Mouse (Mus musculus) cerebellum, adult 18-20 months (tissue): ENCODE data around the gene St8sia6.
"Not testable (repeated sequence)": the region's sequence is repeated elsewhere in the genome, so short reads cannot be mapped to it uniquely, and the experiment has no call there.

Source experiments
- DNase-seq, 2 experiments: peaks; one replicate each; pipeline ENCODE4 v3.0.0; 2021

The St8sia6 gene

DNA sequence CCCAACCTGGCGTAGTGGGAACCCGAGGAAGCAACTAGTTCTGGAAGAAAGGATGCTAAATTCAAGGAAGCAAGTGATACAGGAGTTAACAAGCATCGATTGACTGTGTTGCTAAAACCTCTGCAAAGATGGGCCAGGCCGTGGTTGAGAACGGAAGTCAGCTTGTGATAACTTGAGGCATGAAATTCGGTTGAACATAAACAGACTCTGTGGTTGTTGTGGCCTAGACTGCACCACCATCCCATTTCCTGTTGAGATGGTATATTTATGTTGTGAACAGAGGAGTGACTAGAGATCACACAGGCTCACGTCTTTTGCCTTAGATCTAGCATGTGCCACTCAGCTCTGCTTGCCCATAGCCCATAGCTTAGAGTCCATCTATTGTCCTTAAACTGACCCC is 36.5 kb downstream of the St8sia6 start:
- DNase-seq, result no peak

DNA sequence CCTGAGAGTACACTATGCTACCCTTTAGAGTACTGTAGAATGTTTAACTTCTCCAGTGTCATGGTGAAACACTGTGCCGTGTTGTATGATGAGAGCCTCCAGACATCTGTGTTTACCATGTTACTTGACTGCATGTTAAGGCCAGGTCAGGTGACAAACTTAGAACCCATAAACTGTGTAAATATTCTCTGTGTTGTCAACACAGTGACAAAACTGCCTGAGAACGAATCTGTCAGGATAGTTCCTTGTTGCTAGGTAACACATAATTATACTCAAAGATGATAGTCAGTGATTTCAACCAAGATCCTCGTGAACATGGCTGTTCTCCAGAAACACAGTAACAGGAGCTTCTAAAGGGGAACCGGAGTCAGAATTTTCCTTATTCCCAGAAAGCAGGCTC is 38.1 kb downstream of the St8sia6 start:
- DNase-seq, result no peak

DNA sequence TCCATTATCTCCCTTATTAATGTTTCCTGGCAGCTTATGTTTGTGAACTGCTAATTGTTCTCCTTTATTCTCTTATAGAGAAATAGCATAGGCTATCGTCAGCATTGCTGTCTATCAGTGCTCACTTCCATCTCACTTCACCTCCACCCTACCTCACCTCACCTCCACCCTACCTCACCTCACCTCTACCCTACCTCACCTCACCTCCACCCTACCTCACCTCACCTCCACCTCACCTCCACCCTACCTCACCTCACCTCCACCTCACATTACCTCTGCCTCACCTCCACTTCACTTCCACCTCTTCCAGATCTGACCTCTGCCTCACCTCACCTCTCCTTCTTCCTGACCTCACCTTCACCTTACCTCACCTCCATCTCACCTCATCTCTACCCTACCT is 42.2 kb downstream of the St8sia6 start:
- no peak for DNase-seq

DNA sequence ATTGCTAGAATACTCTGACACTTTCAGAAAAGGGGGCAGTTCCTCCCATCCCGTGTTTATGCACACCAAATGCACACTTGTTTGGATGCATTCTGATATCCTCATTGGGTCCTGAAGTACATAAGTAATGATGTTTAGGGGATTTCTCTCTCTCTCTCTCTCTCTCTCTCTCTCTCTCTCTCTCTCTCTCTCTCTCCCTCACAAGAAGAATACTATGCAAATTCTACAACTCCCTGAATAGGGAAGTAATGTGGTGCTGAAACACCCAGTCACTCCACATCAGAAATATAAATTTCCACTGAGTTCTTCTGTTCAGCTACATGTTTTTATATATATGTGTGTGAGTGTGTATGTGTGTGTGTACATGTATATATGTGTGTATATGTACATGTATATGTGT is 43.1 kb downstream of the St8sia6 start:
- DNase-seq, result no peak

DNA sequence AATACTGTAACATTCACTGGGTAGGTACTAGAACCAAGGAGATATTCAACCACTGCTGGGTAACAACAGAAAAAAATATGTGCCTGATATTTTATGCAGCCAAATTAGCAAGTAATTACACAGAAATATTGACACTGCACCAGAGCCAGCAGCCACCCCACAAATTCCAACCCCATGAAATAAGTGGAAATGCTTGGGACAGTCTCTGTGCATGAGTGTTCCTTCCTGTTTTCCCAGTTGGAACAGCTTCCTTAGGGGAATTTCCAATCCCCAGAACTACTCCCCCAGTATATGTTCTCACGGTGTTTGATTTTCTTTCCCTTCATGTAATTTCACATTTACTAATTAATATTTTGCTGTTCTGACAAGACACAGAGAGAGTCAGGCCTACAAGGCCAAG is 43.8 kb downstream of the St8sia6 start:
- DNase-seq, result no peak

DNA sequence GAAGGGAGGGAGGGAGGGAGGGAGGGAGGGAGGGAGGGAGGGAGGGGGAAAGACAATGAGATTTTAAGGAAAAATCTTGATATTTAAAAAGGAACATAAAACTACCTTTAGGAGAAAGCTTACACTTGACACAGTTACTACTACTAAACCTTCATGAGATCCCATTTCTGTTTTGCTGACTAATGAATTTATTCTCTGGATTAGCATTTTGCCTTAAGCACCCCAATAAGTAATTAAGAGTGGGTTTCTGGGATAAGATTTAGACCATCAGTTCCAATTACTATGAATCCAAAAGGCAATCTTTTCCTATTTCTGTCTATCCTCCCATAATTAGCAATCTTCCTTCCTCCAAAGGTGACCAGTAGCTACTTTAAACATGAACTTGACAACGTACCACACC is 44.7 kb downstream of the St8sia6 start:
- no peak for DNase-seq

DNA sequence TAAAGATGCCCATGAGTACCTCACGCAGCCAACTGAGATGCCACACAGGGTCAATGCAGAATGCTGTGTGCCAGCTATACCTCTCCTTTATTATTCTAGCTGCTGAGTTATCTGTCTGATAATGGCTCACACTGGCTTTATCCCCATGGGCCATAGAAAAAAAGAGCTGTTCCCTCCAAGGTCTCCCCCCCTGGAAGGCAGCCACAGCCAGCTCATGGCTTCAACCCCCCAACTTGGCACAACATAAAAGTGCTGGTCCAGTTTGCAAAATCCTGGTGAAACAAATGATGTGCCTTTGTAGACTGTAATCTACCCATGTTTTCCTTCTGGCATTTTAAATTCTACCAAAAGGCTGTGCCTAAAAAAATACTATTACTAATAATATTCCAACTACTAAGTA is 46.3 kb downstream of the St8sia6 start:
- no peak for DNase-seq

DNA sequence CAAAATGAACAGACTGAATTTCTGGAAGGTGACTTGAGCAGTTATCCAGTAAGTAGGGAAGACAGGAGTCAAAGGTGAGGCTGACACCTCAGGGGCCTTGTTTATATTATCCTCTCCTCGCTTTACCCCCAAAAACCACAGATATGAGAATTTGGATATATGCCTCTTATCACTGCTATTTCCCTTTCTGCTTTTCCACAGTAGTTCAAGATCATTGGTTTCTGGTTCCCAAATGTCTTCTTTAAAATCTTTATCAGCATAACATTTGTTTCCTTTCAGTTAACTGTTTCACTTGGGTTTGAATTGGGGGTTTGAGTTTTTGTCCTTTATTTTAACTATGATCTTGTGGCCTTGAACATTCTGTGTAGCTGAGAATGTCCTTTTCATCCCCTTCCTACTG is 47.8 kb downstream of the St8sia6 start:
- DNase-seq, result no peak

DNA sequence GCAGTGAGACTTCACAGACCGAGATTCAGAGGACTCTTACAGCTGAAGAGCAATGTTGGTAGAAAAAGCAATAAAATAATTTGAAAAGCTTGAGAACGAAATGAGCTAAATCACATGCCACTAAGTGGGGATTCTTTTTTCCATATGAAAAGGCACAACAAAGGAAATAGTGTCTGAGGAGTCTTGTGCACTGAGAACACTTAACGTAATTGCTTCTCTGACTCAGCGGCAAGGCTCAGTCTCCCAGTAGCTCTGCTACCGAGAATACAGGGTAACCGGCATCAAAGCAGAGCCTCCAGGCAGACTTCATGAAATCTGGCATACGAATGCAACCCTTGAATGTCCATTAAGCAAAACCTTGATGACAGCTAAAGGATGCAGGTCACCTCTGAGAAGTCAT is 55.2 kb downstream of the St8sia6 start:
- no peak for DNase-seq

DNA sequence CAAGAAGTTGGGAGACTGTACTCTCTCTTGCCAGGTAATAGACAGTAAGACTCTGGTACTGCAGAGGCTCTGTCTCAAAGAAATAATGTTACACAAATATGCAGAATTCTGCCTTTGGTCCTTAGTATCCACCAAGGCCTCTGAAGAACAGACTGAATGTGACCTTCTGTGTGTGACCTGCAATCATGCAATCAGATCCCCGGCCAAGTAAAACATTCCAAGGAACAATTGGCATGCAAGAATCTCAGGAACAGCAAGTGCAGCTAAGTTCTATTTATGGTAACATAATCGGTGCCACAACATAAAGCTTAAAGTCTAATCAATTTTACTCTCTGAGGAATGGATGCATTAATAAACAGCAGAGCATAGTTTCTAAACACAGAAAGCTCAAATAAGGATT is 66.0 kb downstream of the St8sia6 start:
- DNase-seq, result no peak

DNA sequence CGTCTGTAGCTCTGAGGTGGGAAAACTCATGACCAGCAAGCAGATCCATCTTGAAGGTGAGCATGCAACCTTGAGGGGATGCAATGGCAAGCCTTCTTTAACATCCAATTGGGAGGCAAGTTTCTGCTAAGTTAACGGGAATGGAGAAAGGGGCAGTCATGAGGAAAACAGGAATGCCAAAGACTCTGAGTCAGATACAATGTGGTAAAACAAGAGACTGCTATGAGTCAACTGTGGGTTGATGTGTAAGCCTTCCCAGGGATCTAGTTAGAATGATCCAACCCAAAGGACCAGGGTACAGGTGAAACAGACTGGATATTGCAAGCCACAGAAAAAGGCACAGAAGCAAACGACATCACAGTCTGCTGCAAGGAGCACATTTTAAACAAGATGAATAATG is 68.3 kb downstream of the St8sia6 start:
- DNase-seq, result no peak

DNA sequence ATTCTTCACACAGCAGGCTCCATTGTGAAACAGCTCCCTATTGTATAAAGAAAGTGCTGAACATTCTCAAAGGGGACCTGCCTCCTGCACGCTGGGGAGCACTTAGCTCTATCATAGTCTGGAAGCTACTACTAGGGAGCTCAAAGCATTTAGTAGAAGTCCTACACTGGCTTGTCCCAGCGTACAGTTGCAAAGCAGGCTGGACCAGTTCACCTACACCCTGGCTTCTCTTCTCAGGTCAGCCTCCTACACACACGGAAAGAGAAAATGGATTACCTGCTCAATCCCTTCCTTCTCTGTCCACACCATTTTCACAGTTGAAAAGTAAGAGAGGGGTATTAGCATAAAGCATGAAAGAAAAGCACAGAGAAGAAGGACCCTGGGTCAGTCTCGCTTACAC is 71.6 kb downstream of the St8sia6 start:
- no peak for DNase-seq

DNA sequence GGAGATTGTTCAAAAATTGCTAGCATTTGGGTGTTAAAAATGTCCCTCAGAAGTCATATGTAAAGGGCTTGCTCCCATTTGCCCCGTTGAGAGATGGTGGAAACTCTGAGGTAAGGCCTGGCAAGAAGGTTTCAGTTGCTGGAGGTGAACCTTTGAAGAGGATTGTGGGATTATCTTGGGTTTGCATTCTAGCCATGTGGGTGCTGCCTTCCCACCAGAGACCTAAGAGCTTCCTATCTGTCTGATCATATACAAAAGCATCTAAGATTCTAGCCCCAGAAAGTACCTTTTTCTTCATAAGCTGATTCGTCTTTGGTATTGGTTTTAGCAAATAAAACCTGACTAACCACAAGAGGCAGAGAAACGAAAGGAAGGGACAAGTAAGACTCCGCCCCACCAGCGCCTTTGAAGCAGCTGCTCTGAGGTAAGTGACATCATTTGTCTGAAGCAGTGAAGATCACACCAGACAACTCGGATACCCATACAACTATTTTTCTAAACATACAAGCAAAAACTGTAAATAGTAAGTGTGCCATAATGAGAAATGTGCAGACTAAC is 75.2 kb downstream of the St8sia6 start:
- DNase-seq, result no peak

DNA sequence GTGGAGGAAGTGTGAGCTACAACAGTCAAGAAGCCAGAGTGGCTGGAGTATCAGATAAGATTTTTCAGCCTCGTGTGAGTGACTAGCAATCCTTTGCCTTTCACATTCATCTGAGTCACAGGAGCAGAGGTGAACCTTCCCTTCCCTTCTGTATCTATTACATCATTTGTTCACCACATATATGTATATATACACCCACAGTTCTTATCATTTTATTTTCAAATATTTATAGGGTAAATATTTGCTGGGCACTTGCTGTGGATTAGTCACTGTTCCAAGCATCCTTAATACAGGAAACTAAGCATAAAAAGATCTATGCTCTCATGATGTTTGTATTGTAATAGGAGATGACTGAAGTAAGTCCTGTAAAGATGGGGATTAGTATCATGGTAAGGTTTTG is 85.1 kb downstream of the St8sia6 start:
- DNase-seq, result no peak

DNA sequence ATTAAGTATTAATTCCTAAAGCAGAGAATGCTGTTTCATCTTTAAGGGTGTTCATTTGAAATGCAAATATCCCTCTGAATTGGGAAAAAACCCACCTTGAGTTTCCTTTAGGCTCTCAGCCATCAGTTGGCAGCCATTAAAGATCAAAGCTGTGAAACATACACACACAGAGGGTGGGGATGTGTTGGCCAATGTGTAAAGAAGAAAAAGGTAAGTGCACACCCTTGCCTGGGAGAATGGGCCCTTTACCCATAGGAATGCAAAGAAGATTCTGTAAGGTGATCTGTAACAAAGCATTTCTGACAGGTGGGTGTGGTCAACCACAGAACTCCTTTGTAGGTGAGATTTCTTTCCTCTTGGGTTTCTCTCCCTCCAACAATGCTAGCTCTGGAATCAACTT is 96.3 kb downstream of the St8sia6 start:
- no peak for DNase-seq

DNA sequence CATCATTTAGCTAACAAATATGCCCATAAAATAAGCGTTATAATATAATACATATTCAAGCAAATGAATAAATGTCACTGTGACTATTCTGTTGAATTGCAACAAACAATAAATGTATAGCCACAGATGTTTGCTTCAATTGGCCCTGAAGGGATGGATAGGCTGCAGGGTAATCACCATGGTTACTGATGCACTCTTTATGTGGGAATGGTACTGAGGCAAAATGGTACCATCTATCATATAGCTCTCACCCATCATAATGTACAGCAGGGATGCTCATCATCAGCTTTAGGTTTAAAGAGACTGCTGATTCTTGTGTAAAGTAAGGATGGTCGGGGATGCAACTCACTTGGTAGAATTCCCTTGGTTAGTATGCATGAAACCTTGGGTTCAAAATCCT is 99.4 kb downstream of the St8sia6 start:
- no peak for DNase-seq

DNA sequence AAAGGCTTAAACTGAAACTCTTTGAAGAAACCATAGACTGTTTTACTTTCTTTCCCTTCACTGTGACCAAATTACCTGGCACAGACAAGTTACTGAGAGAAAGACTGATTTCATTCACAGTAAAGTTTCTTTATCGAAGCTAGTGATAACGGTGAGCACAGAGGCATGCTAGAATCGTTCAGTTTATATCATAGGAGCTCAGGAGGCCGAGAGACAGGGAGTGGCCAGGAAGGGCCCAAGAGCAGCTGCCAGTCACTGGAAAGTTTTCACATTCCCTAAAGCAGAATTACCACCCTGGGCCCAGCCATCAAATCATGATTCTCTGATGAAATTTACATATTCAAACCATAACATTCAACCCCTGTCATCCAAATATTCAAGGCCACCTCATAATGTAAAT is 109.5 kb downstream of the St8sia6 start:
- no peak for DNase-seq

DNA sequence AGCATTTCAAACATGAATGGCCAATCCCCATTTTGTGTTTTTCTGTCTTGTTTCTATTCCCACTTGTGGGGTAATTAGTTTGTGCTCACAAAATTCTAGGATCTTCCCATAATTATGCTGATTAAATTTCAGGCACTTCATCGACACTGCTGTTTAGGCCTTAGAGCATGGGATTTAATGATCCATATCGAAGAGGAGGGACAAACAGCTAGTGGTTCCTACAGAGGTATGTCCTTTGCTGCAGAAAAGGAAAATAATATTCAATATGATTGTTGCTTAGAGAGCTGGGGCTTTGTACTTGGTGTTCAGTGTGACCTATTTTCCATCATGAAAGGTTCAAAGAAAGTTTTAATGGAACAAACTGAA is 110.7 kb downstream of the St8sia6 start:
- no peak for DNase-seq

DNA sequence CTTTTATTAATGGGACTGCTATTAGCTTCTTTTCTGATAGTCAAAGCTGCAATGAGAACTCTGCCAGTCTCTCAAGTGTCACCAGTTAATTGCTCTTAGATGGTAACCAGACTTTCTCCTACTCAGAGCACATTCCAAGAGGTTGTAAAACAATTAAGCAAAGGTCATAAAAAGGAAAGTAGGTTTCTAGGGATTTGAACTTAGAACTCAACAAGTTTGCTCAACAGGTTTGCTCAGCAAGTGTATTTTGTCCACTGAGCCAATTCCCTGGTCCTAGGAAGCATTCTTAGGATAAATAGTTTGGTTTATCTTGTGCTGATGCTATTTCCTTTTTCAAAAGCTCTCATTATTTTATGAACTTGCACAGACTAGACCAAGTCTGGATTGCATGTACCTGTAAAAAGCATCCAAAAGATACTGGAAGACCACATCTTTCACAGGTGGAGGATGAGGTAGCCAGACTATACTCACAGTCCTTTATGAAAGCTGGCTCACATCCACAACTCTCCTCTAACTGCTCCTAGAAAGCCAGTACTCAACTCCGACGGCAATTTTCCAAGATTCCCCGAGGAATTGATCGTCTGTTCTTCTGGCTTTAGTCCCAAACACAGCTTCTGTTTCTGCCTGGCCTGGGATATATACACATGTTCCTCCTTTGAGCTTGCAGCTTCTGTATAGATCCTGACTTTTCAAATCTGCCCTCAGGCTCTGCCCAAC is 111.2 kb downstream of the St8sia6 start:
- peak in 1 of 2 experiments; percentile 2 for DNase-seq

DNA sequence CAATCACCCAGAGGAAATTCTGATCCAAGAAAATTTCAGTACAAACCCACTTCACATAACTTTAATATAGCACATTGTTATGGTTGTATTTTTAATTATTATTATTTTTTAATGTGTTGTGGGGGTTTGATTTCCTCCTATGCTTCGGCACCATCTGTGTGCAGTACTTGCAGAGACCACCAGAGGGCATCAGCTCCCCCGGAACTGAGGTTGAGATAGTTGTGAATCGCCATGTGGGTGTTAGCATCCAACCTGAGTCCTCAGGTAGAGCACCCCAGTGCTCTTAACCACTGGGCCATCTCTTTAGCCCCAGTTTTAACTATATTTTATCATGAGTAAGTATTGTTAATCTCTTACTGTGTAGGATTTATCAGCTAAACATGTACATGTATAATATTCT is 120.9 kb downstream of the St8sia6 start:
- DNase-seq, result no peak

DNA sequence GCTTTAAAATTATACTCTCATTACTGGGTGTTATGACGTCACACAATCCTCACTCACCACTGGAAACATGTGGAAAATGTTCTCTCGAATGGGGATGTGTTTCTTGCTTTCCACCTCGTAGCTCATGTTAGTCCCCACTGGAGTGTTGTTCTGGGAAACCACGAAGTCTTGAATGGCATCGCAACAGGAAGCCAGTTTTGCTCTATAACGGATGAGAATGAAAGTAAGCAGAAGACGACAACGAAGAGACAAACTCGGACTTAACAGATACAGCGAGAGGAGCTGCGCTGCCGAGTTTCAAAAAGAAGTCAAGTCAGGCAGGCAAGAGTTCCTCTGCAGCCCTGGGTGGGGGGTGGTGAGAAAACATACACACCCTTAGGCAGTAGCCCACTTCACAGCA is 121.4 kb downstream of the St8sia6 start:
- DNase-seq, result no peak

DNA sequence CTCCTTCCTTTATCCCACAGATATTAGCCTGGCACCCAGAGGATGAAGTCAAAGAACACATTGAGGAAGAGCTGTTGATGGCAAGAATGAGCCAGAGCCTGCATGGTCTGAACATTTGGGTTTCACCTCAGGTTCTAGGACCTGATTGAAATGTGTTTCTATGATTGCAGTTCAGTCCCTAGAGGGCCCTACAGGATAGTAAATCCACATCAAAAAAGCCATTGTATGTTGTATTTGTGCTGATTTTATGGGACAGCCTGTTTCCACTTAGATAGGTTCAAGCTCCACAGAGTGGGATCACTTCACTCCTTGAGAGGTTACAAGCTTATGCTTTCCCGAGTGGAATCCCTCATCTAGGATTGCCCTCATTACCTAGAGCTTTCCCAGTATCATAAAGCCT is 159.0 kb downstream of the St8sia6 start:
- DNase-seq, result no peak

DNA sequence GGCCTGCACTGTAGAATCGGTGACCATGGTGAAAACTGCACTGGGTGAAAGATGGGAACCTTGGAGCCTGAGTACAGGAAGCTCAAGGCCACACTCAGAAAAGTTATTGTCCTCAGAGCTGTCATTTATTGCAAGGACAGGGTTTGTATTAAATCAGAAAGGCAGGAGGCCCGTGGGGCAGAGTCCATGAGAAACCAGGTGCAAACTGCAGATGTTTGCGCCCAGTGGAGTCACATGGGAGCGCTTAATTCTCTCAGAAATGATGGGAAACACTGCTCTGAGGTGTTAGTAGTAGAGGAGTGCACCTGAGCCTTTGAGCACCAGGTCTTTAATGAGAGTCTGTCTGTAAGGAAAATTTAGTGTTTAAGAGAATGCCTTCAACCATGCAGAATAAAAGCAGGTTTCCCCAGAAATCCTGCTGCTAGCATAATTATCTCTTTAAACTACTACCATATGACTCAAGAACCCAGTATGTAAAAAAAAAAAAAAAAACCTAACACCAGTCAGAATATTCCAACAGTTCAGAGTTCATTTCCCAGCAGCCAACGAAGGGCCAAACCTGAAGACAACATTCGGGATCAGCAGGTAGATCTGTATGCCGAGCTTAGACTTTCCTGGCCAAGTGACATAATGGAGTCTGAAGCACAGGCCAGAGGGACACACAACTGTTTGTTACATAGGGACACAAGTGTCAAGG is 163.6 kb downstream of the St8sia6 start:
- no peak for DNase-seq

DNA sequence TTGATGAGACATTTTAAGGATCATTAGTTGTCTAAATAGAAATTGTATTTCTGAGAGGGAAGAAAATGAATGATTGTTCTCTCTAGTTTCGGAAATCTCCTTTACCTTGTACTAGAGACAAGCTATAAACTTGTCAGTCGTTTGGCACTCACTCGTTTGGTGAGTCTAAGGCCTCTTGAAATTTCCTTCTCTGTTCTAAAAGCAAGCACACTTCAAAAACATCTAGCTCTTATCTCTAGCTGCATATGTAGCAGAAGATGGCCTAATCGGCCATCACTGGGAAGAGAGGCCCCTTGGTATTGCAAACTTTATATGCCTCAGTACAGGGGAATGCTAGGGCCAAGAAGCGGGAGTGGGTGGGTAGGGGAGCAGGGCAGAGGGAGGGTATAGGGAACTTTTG is 190.2 kb downstream of the St8sia6 start:
- DNase-seq, result not testable (repeated sequence)

DNA sequence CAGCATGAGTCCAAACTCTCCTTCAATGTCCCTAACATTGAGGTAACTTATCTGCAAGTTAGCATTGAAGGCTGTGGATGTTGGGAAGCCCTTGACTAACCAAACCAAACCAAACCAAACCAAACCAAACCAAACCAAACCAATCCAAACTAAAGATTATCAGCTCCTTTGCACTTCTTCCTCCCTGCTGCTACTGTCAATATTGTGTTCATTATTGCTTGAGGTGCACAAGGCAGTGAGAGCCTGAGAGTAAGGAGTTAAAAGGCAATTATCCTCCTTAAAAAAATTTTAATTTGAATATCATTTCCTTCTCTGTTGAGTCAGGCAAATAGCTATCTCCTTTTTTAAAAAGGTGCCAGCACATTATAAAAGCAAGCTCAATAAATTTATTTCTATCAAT is 190.8 kb downstream of the St8sia6 start:
- no peak for DNase-seq
